Mouse (Mus musculus): ENCODE results near the gene Slamf7. TPM values are rescaled to one million over a fixed set of nuclear protein-coding genes. Genes with fewer than 3 reads are reported as not detected.

Gene Slamf7
- total RNA-seq, 2 experiments from 2014 or later, result 0.43 to 1.1 TPM

DNA sequence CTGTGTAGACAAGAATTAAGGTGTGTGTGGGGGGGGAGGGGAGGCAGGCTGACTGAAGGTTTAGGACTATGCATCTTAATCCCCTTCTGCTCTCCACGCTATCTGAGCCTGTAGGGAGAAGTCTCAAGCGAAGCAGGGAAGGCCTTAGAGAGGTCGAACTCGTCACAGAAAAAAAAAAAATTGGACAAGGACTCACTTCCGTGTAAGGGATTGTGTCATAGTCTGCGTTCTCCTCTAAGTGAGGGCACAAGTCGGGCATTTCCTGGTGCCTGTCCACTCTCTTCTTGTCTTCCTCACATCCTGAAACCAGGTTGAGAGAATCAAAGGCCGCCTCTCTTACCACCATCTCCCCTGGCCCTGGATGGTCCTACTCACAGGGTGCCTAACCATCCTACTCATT, 15.7 kb downstream of the Slamf7 start:
- no peak for DNase-seq

DNA sequence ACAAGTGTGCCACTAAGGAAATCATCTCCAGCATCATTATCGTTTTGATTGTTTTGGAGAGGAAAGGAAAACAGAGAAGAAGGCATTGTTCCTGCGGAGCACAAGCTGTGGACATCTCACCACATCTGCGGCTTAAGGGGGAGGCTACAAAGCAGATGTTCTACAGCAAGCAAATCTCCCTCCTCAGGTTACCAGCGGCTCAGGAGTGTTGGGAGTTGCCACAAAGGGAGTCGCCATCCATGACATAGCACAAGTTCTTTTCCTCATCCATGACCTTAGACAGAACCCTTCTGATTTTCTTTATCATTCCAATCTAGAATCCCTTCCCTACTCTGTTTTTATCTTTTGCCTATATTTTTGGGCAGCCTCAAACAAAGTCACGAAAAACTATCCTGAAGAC, 17.1 kb downstream of the Slamf7 start:
- no peak for DNase-seq

DNA sequence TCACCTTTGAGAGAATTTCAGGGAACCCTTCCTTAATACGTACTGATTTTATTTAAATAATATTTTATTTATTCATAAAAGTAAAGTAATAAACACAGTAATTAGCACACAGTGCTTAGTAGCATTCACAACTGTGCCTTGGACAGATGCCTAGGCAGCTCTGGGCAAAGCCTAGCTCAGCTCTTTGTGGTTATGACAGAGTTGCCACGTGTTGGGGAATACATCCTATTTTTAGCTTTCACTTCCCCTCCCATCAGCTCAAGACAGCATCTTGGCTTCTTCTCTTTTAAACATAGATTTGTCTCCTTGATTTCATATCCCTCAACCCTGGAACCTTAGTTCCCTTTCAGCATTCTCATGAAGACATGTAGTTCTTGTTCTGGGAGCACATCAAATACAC, 21.4 kb downstream of the Slamf7 start:
- DNase-seq, result peak in 1 of 2 experiments; percentile 15

DNA sequence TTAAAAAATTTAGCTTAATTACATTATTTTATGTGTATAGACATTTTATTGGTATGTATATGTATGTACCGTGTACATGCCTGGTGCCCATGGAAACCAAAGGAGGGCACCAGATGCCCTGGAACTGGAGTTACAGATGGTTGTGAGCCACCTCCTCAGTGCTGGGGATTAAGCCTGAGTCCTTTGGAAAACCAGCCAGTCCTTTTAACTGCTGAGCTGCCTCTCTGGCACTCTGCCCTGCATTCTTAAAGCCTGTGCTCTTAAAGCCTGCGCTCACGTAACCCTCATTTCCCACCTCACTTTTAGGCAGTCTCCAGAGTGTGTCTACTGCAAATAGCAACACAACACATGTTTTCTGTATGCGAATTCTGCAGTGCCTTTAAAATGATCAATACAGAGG, 21.9 kb downstream of the Slamf7 start:
- DNase-seq, result no peak

- DNase-seq, result no peak
These were observed 22.8 kb downstream of the Slamf7 start for GRCm38 (mm10) chr1:171630041-171630440.

DNA sequence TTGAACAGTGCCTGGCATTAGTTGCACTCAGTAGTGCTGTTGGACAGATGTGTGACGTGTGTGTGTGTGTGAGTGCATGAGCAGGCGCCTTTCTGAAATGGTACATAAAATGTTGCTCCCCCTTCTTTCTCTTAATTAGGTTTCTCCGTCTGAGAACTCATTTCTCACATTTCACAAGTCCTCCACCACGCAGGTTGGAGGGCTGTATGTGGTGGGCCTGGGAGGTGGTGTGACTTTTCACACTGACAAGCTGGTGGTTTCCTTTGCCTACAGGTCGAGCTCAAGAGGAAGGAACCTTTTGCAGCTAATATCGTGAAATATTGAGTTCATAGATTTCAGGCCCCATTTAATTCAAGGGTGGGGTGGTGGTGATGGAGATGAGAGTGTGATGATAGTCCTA, 23.7 kb downstream of the Slamf7 start:
- DNase-seq, result no peak

- DNase-seq, result no peak
These were observed 25.0 kb downstream of the Slamf7 start for GRCm38 (mm10) chr1:171627801-171628200.

DNA sequence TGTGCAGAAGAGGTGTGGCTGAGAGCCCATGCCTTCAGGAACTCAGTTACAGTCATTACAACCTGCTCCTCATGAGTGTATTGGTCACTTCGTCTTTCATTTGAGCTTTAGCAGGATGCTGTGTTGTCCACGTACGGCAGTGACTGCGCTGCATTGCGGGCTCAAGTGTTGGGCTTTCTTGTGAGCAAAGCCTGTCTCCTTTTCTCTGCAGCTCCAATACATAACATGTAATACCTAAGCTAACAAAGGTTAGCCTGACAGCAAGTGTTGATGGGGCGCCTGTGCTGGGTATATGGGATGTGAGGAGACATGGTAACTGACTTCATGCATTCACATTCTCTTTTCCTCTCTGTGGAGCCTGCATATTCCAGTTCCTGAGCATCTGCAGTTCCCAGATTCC, 32.7 kb downstream of the Slamf7 start:
- DNase-seq, result no peak

DNA sequence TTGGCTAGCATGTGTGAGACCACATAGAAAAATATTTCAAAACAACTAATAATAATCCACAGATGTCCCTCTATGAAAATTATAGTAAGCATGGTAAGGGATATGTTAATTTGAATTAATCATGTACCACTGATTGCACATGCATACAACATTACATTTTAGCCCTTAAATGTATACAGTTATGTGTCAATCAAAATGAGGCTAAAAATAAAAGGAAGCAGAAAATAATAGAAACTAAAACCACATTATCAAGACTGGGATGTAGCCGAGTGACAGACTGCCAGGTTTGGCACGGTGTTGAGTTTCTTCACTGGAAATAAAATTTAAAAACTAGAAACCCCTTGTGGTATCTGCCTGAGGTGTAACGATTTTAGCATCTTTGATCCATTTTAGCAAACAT, 33.2 kb downstream of the Slamf7 start:
- no peak for DNase-seq

GRCm38 (mm10) chr1:171619001-171619400, 33.8 kb downstream of the Slamf7 start:
- peak in 1 of 2 experiments; percentile 5 for DNase-seq

- no peak for DNase-seq
These were observed 35.8 kb downstream of the Slamf7 start for GRCm38 (mm10) chr1:171616881-171617515.

DNA sequence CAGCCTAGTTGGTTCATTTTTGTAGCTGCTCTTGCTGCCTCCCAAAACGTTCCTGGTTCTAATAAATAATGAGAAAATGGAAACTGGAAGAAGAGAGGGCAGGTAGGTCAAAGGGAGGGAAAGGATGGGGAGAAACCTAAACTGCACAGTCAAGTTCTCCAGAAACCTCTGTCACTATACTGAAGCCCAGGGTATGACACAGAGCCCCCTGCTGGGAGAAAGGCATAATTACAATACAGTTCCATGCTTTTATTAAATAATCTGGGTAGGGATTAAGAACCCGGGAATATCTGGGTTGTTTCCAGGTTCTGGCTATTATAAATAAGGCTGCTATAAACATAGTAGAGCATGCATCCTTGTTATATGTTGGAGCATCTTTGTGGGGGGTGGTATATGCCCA, 38.9 kb downstream of the Slamf7 start:
- no peak for DNase-seq

DNA sequence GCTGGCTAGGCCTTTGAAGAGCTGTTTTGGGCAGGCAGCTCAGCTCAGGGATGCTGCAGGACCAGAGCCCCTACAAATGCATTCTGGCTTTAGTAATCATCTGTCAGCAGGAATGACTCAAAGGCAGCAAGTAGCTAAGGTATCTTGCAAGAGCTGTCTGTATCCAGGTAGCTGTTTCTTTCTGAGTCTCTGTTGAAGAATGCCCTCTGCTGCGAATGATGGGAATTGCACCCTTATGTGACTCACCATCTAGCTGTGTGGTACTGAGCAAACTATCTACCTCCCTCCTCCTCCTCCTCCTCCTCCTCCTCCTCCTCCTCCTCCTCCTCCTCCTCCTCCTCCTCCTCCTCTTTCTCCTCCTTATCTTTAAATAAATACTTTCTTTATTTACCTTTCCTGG, 42.1 kb downstream of the Slamf7 start:
- peak in 1 of 2 experiments; percentile 20 for DNase-seq

DNA sequence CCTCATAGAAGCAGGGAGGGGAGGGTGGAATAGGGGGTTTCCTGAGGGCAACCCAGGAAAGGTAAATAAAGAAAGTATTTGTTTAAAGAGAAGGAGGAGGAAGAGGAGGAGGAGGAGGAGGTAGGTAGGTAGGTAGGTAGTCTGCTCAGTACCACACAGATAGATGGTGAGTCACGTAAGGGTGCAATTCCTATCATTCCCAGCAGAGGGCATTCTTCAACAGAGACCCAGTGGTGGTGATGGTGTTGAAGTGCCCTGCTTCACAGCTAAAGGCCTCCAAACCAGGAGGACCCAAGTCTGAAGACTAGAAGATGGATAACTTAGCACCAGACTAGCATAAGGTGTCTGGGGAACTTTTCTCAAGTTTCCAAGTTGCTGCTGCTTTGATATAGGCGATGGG, 42.8 kb downstream of the Slamf7 start:
- no peak for DNase-seq

DNA sequence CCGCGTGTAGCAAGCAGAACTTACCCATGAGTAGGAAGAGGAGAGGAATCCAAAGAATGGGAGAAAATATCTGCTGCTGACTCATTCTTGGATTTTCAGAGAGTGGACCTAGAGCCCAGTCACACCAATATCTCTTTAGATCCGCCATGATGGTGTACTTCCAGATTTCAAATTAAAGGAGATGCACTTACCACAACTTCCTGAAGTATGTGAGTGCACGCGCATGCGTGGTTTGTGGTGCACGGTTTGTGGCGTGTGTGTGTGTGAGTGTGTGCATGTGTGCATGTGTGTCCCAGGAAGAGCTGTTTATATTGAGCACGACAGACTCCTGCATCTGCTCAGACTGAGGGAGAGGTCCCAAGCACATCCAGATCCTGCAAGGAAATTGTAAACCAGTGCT, 45.7 kb downstream of the Slamf7 start, which contains the start of gene Ly9:
Gene Ly9, minus strand, starts transcription at position 235 of the 400 bp plus-strand sequence.
- peak in 1 of 2 experiments; percentile 16 for DNase-seq

GRCm38 (mm10) chr1:171606656-171607055, 46.2 kb downstream of the Slamf7 start:
- no peak for DNase-seq

GRCm38 (mm10) chr1:171604686-171605085, 48.1 kb downstream of the Slamf7 start:
- DNase-seq, result no peak

GRCm38 (mm10) chr1:171584584-171584983, 68.3 kb downstream of the Slamf7 start:
- no peak for DNase-seq

Small RNA genes within 50 kb of the gene (microRNA-seq; reads per million reads assigned to microRNA genes)
- gene Mir7683, result not detected

Other genes starting within 250 kb of the Slamf7 start
- 10 to 100 TPM; 54.1 to 72.9 TPM for gene Usf1, start 241.7 kb downstream of the Slamf7 start, total RNA-seq (2021)
- gene Tstd1, start 234.2 kb downstream of the Slamf7 start, total RNA-seq (2021), result 1 to 10 TPM; 1.3 to 3.6 TPM
- 10 to 100 TPM; 39.7 to 51.0 TPM for gene F11r, start 215.5 kb downstream of the Slamf7 start, total RNA-seq (2021)
- 1 to 10 TPM; 6.1 to 7.2 TPM for gene Alyref2, start 149.6 kb downstream of the Slamf7 start, total RNA-seq (2021)
- not detected for gene Itln1, start 117.7 kb downstream of the Slamf7 start, total RNA-seq (2021)
- gene Cd244a, start 93.8 kb downstream of the Slamf7 start, total RNA-seq (2021), result under 1 TPM; 0.40 to 0.63 TPM
- gene Ly9, start 45.6 kb downstream of the Slamf7 start, total RNA-seq (2021), result 1 to 10 TPM in 1 of 2 experiments, under 1 TPM in 1; 0.49 to 1.4 TPM
- 1 to 10 TPM; 1.8 to 3.5 TPM for gene Cd48, start 29.0 kb upstream of the Slamf7 start, total RNA-seq (2021)
- under 1 TPM; 0.13 to 0.16 TPM for gene Slamf1, start 114.1 kb upstream of the Slamf7 start, total RNA-seq (2021)
- 1 to 10 TPM; 2.2 to 4.5 TPM for gene Cd84, start 186.7 kb upstream of the Slamf7 start, total RNA-seq (2021)
- gene Gm10521, start 242.6 kb upstream of the Slamf7 start, total RNA-seq (2021), result under 1 TPM; 0.10 to 0.26 TPM